Mouse (Mus musculus) Muller cell, postnatal 12 days (primary cell): ENCODE data around the gene Cdc42bpg.

Experiments
- DNase-seq: peaks from one replicate; pipeline ENCODE4 v3.0.0-alpha.2; 2015; ENCODE audit errors: inconsistent ontology term

The Cdc42bpg gene

GRCm38 (mm10) chr19:6348717-6349116, 42.5 kb downstream of the Cdc42bpg start:
- no peak for DNase-seq

GRCm38 (mm10) chr19:6349215-6349983, 43.1 kb downstream of the Cdc42bpg start:
- DNase-seq = no peak

GRCm38 (mm10) chr19:6351431-6352106, 45.3 kb downstream of the Cdc42bpg start:
- DNase-seq = no peak

GRCm38 (mm10) chr19:6352107-6352505, 45.9 kb downstream of the Cdc42bpg start:
- DNase-seq = no peak

- no peak for DNase-seq
These were observed 47.8 kb downstream of the Cdc42bpg start for GRCm38 (mm10) chr19:6354030-6354429.

- no peak for DNase-seq
These were observed 55.0 kb downstream of the Cdc42bpg start for GRCm38 (mm10) chr19:6361291-6361690.

GRCm38 (mm10) chr19:6363091-6363410, 56.8 kb downstream of the Cdc42bpg start:
- DNase-seq = no peak

- peak; percentile 100 for DNase-seq
These were observed 57.4 kb downstream of the Cdc42bpg start, which contains the start of gene Sf1 for GRCm38 (mm10) chr19:6363411-6364240. TSS of gene Sf1 (plus strand) at chr19:6363690.

- peak; percentile 88 for DNase-seq
These were observed 58.1 kb downstream of the Cdc42bpg start for GRCm38 (mm10) chr19:6364317-6364725.

GRCm38 (mm10) chr19:6364842-6365241, 58.6 kb downstream of the Cdc42bpg start:
- DNase-seq = no peak

GRCm38 (mm10) chr19:6370175-6370574, 63.9 kb downstream of the Cdc42bpg start:
- DNase-seq = no peak

- DNase-seq = peak; percentile 29
These were observed 66.2 kb downstream of the Cdc42bpg start for GRCm38 (mm10) chr19:6372433-6372832.

- DNase-seq = peak; percentile 82
These were observed 67.5 kb downstream of the Cdc42bpg start for GRCm38 (mm10) chr19:6373539-6374400.

GRCm38 (mm10) chr19:6374571-6374970, 68.3 kb downstream of the Cdc42bpg start:
- no peak for DNase-seq
